Mouse (Mus musculus) G1E (cell line): ENCODE measurements around the gene Pdxp.

Experiments used
- CTCF ChIP-seq: IDR thresholded peaks from 2 replicates; pipeline ENCODE4 v1.5.1; 2012; ENCODE audit warnings: low read depth, low read length, inconsistent platforms, mixed read lengths
- GATA1 ChIP-seq: IDR thresholded peaks from 2 replicates; pipeline ENCODE4 v1.6.1; 2012; ENCODE audit warnings: borderline replicate concordance, low read length, inconsistent platforms, mixed read lengths
- GATA2 ChIP-seq: IDR thresholded peaks from 2 replicates; pipeline ENCODE4 v1.6.1; 2012; ENCODE audit warnings: low read depth, low read length, inconsistent platforms, borderline replicate concordance
- POLR2AphosphoS5 ChIP-seq: IDR thresholded peaks from 2 replicates; pipeline ENCODE4 v1.6.1; 2012; ENCODE audit warnings: low read depth, low read length, inconsistent platforms; ENCODE audit not compliant: insufficient replicate concordance

DNA sequence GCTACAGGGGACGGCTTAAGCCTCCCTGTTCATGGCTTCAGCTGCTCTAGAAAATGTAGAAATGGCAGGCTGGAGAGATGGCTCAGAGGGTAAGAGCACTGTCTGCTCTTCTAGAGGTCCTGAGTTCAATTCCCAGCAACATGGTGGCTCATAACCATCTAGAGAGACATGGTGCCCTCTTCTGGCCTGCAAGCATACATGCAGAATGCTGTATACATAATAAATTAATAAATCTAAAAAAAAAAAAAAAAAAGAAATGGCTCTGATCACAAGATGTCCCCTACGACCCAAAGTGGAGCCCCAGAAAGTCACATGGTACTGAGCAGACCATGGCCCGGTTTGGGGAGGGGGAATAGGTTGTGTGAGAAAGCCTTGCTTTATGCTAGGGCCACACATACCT, 41.9 kb downstream of the Pdxp start:
- TF ChIP-seq GATA1, result no peak
- TF ChIP-seq CTCF, result no peak
- no peak for TF ChIP-seq POLR2AphosphoS5
- no peak for TF ChIP-seq GATA2
